Mouse (Mus musculus) forebrain, embryonic 16.5 days (tissue): ENCODE results near the gene Rlim. TPM values are rescaled to one million over a fixed set of nuclear protein-coding genes. Genes with fewer than 3 reads are reported as not detected.

Experiments used
- ATAC-seq: fragments of 200-750 bp; cut with Nextera tagmentation; 2 replicates; pipeline ENCODE4 v1.8.0; 2017; ENCODE audit warnings: mild to moderate bottlenecking, moderate library complexity
- H3K27ac ChIP-seq: fragments of 300-500 bp; sonication (generic); 2 replicates; pipeline ENCODE4 v1.5.1; 2014; ENCODE audit warnings: low read length, control low read depth
- H3K27me3 ChIP-seq: fragments of 300-500 bp; sonication (generic); replicated peaks from 2 replicates; pipeline ENCODE4 v1.6.1; 2014; ENCODE audit warnings: low read length; ENCODE audit not compliant: control insufficient read depth, insufficient read depth
- H3K36me3 ChIP-seq: fragments of 300-500 bp; sonication (generic); 2 replicates; pipeline ENCODE4 v1.6.1; 2014; ENCODE audit not compliant: control insufficient read depth, insufficient read depth
- H3K4me1 ChIP-seq: fragments of 300-500 bp; sonication (generic); replicated peaks from 2 replicates; pipeline ENCODE4 v1.6.1; 2014; ENCODE audit warnings: low read length; ENCODE audit not compliant: control insufficient read depth, insufficient read depth
- H3K4me2 ChIP-seq: fragments of 300-500 bp; sonication (generic); 2 replicates; pipeline ENCODE4 v1.6.1; 2014; ENCODE audit warnings: mild to moderate bottlenecking, low read length, control low read depth
- H3K4me3 ChIP-seq: fragments of 300-500 bp; sonication (generic); replicated peaks from 2 replicates; pipeline ENCODE4 v1.5.1; 2014; ENCODE audit warnings: mild to moderate bottlenecking, low read length, control low read depth
- H3K9ac ChIP-seq: fragments of 300-500 bp; sonication (generic); replicated peaks from 2 replicates; pipeline ENCODE4 v1.6.1; 2014; ENCODE audit warnings: low read depth, low read length, control low read depth
- H3K9me3 ChIP-seq: fragments of 300-500 bp; sonication (generic); 2 replicates; pipeline ENCODE4 v1.6.1; 2016; ENCODE audit warnings: low read length; ENCODE audit not compliant: control insufficient read depth
- WGBS: fragments of 180-500 bp; shearing (Covaris S2); extraction: QIAGEN DNeasy Blood & Tissue Kit; methylation state at CpG from one replicate; pipeline ENCODE4 v1.1.7; 2014; 5-methylcytosine and 5-hydroxymethylcytosine counted together
- polyA plus RNA-seq: library from polyadenylated mRNA; unstranded; fragments of >200 nt; fragmentation: Nextera tagmentation; extraction: Ambion mirVana; gene quantifications from 2 replicates; pipeline ENCODE4 v1.2.1, GENCODE M21; 2015

The Rlim gene
- polyA plus RNA-seq, 1 experiment from 2014 or later = 36.6 TPM

GRCm38 (mm10) chrX:103914790-103915189, 66.3 kb downstream of the Rlim start:
- Histone ChIP-seq H3K4me1 (no peaks in the 10 kb centered on the region), H3K4me2 (no peak overlapping the region), H3K4me3 (no peak overlapping the region), H3K9ac (no peak overlapping the region), H3K27me3 (peaks cover 2% of the 10 kb centered on the region; the same call in 1 of the 2 replicates), H3K36me3 (no peaks in the 10 kb centered on the region), H3K27ac (no peak overlapping the region), H3K9me3 (no peaks in the 10 kb centered on the region)
- ATAC-seq = peak; percentile 70
- 7% methylated on average over 3 of the region's 3 CpGs for WGBS

Other genes with a start within 250 kb of the Rlim start
- 30.0 and 32.7 TPM in 2 replicates for gene Slc16a2, start 159.3 kb downstream of the Rlim start, polyA plus RNA-seq
- gene Nexmif, start 219.9 kb upstream of the Rlim start, polyA plus RNA-seq = 18.1 and 19.4 TPM in 2 replicates